Mouse (Mus musculus) heart, postnatal 25 days (tissue): Measurements from ENCODE around the gene 4933414I15Rik. TPM values are rescaled to one million over a fixed set of nuclear protein-coding genes. Genes with fewer than 3 reads are reported as not detected.

Source experiments
- DNase-seq: peaks from one replicate; pipeline ENCODE4 v3.0.0; 2022; ENCODE audit warnings: low spot score
- intact Hi-C: fragments of 180-260 bp; cut with DNase I; formaldehyde crosslinking; loops from one replicate; pipeline ENCODE4 v1.15.1; 2025
- total RNA-seq, 2 experiments: library from RNA; stranded (reverse); gene quantifications; 2 replicates each; pipeline ENCODE4 v1.2.3; 2021

4933414I15Rik gene
- not detected for total RNA-seq

DNA sequence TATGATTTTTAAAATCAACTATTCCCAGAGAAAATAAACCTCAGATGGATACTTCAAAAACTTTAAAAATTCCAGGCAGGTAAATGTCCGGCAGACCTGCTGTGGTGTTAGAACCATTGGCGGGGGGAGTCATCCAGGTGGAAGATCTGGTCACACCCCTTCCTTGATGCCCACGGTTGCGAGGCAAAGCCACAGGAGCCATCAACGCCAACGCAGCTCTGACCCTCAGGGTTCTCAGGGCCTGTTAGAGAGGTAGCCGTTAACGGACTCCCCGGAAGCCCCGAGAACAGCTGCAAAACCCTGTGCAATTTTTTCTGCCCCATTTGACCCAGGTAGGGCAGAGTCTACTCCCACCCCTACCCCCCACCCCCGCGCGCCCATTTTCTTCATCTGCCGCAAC lies at the start of gene 4933414I15Rik:
4933414I15Rik (minus strand) TSS at position 260 of the 400 bp plus-strand sequence.
- no peak for DNase-seq
- intact Hi-C loops: loop anchor here (10.0 kb wide), 2 partner anchors 321 to 591 kb away; partner anchors contain the start of genes BC049762 and Clk4

DNA sequence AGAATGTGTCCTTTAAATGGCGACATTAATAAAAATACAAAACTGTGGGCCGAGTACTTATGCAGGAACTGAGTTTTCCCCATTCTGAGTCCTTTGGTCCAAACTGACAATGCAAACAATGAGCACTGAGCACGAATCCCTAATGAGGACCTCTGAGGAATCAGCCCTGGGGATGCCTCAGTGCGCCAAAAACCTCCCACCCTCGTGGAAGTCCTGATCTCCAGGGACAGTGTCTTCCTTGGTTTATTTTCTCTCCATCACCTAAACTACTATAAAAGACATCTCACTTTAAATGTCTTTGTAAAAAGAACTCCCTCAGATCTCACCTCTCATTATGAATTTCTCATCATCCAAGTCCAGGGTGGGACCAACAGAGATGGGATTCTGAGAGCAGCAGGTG lies 38.1 kb upstream of the 4933414I15Rik start, which contains the start of gene Olfr1377:
Olfr1377 (plus strand) TSS at position 301 of the 400 bp plus-strand sequence.
- DNase-seq: no peak
- intact Hi-C loops: no loop called here

- no peak for DNase-seq
These were observed 33.7 kb upstream of the 4933414I15Rik start for GRCm38 (mm10) chr11:50977216-50977615.

GRCm38 (mm10) chr11:50966230-50966629 lies 22.7 kb upstream of the 4933414I15Rik start, which contains the start of gene Olfr1378:
Olfr1378 (plus strand) TSS chr11:50966530.
- intact Hi-C loops: no loop called here
- DNase-seq: no peak

More at GRCm38 (mm10) chr11:50977216-50977615, 33.7 kb upstream of the 4933414I15Rik start:
- intact Hi-C loops: no loop called here

GRCm38 (mm10) chr11:50964886-50965285 lies 21.3 kb upstream of the 4933414I15Rik start:
- intact Hi-C loops: no loop called here
- DNase-seq: no peak

- intact Hi-C loops: no loop called here
- DNase-seq: no peak
These were observed 10.1 kb upstream of the 4933414I15Rik start, which contains the start of gene Prop1 for GRCm38 (mm10) chr11:50953665-50954064. Prop1 (minus strand) TSS chr11:50953765.

DNA sequence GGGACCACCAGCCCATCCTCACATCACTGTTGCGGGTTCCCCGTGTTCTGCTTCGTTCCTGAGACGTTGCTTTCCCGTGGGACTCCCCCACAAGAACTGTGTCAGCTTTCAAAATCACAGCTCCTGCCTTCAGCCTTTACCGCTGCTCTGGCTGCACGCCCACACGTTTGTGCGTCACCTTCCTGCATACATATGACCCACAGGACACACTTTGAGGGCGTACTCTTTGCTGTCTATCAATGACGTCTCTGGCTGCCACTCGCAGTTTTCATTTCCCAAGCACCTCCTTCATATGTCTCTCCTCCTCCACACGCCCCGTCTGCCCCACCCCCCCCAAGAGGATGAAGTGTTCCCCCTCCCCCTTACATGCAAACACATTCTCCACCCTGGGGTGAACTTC lies 8.7 kb upstream of the 4933414I15Rik start:
- no peak for DNase-seq
- intact Hi-C loops: no loop called here

- no peak for DNase-seq
- intact Hi-C loops: loop anchor here (10.0 kb wide), 2 partner anchors 322 to 592 kb away; partner anchors contain the start of genes BC049762 and Clk4
These were observed 1.2 kb downstream of the 4933414I15Rik start for GRCm38 (mm10) chr11:50942386-50942785.

GRCm38 (mm10) chr11:50939621-50940366 lies 3.8 kb downstream of the 4933414I15Rik start:
- intact Hi-C loops: loop anchor here (1.0 to 10.0 kb wide), 3 partner anchors 94 to 595 kb away; partner anchors contain the start of genes BC049762 and Clk4
- DNase-seq: no peak

- intact Hi-C loops: no loop called here
- DNase-seq: no peak
These were observed 5.1 kb downstream of the 4933414I15Rik start for GRCm38 (mm10) chr11:50938435-50938834.

- no peak for DNase-seq
- intact Hi-C loops: loop anchor here (2.0 to 5.0 kb wide), 3 partner anchors 45 to 125 kb away; partner anchors contain the start of genes Zfp354c and Zfp454
These were observed 11.5 kb downstream of the 4933414I15Rik start for GRCm38 (mm10) chr11:50932040-50932439.

- intact Hi-C loops: loop anchor here (2.0 to 5.0 kb wide), 3 partner anchors 15 to 104 kb away; partner anchors contain the start of genes Zfp2, Zfp354c and Zfp454
- peak; percentile 59 for DNase-seq
These were observed 12.1 kb downstream of the 4933414I15Rik start, which contains the start of gene Zfp354b for GRCm38 (mm10) chr11:50931451-50931866. Zfp354b (minus strand) TSS chr11:50931633.

GRCm38 (mm10) chr11:50931021-50931420 lies 12.5 kb downstream of the 4933414I15Rik start:
- intact Hi-C loops: loop anchor here (2.0 to 5.0 kb wide), 3 partner anchors 14 to 104 kb away; partner anchors contain the start of genes Zfp2, Zfp354c and Zfp454

GRCm38 (mm10) chr11:50930469-50931014 lies 13.0 kb downstream of the 4933414I15Rik start:
- no peak for DNase-seq
- intact Hi-C loops: loop anchor here (2.0 to 5.0 kb wide), 3 partner anchors 14 to 103 kb away; partner anchors contain the start of genes Zfp2, Zfp354c and Zfp454

More at GRCm38 (mm10) chr11:50931021-50931420, 12.5 kb downstream of the 4933414I15Rik start:
- DNase-seq: no peak

- peak; percentile 82 for DNase-seq
- intact Hi-C loops: loop anchor here (2.0 to 5.0 kb wide), 3 partner anchors 15 to 73 kb away; partner anchors contain the start of genes Zfp354b and Zfp879
These were observed 27.8 kb downstream of the 4933414I15Rik start, which contains the start of gene Zfp2 for GRCm38 (mm10) chr11:50915671-50916320. Zfp2 (minus strand) TSS chr11:50916165.

- intact Hi-C loops: loop anchor here (2.0 kb wide), 1 partner anchor 26 kb away; no protein-coding TSS in a partner anchor
- DNase-seq: no peak
These were observed 29.1 kb downstream of the 4933414I15Rik start for GRCm38 (mm10) chr11:50914461-50914860.

DNA sequence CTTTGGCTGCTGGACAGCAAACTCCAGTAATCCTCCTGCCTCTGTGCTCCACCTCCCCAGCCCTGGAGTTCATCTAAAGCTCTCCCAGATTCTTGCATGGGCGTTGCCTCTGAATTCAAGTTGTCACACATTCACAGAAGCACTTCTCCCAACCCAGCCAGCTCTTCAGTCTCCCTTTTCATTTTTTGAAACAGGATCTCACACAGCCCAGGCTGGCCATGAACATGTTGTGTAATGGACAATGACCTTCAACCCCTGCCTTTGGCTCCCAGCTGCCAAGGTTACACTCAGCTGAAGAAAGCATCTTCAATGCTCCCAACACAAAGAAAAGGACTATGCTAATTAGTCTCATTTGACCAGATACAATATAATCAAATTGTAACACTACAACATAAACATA lies 30.3 kb downstream of the 4933414I15Rik start:
- no peak for DNase-seq
- intact Hi-C loops: no loop called here

DNA sequence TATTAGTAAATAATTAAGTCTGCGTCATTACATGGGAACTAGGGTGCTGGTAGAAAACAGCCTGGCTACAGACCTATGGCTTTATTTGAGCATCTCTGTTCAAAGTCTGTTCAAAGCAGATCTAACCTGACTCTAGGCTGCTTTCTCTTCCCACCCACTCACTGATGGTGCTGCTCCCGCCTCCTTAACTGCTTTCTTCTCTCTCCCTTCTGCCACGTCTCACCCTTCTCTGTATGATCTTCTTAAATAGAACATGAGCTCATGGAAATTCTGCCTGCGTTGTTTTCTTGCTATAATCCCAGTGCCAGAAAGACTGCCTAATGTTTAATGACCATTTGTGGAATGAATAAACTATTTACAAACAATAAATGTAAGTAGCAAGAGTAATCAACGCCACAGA lies 35.4 kb downstream of the 4933414I15Rik start:
- intact Hi-C loops: no loop called here
- DNase-seq: no peak

DNA sequence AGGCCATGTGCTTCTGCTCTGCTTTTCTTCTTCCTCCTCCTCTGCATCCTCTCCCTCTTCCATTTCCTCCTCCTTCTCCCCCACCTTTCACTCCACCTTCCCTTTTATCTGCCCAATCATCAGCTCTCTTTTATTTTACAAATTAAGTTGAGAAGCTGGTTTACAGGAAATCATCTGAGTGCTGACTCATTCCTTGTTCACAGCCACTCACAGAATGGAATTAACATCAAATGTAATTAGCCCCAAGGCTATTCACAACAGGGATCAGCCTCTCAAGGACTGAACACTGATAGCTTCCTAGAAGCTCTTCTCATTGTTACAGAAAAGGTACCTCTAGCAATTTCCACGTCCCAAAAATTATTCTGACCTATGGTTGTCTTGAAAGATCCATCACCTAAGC lies 46.2 kb downstream of the 4933414I15Rik start:
- no peak for DNase-seq
- intact Hi-C loops: no loop called here
